Mouse (Mus musculus) hindbrain, embryonic 11.5 days (tissue): Measurements from ENCODE around the gene Tcf25. TPM values are rescaled to one million over a fixed set of nuclear protein-coding genes. Genes with fewer than 3 reads are reported as not detected.
"Not testable (repeated sequence)": the region's sequence is repeated elsewhere in the genome, so short reads cannot be mapped to it uniquely, and the experiment has no call there.

Experiments used
- ATAC-seq: fragments of 200-750 bp; cut with Nextera tagmentation; 2 replicates; pipeline ENCODE4 v1.8.0; 2017; ENCODE audit warnings: mild to moderate bottlenecking, moderate TSS enrichment, moderate library complexity; ENCODE audit not compliant: low FRiP score
- DNase-seq: peaks from one replicate; pipeline ENCODE4 v3.0.0-alpha.2; 2015; ENCODE audit warnings: low spot score
- H3K27ac ChIP-seq: fragments of 300-500 bp; sonication (generic); 2 replicates; pipeline ENCODE4 v1.5.1; 2014; ENCODE audit warnings: mild to moderate bottlenecking, low read depth, low read length
- H3K27me3 ChIP-seq: fragments of 300-500 bp; sonication (generic); 2 replicates; pipeline ENCODE4 v1.6.1; 2014; ENCODE audit warnings: mild to moderate bottlenecking, low read length, moderate library complexity, mixed read lengths; ENCODE audit not compliant: control insufficient read depth, insufficient read depth
- H3K36me3 ChIP-seq: fragments of 300-500 bp; sonication (generic); 2 replicates; pipeline ENCODE4 v1.6.1; 2014; ENCODE audit warnings: mild to moderate bottlenecking, low read length, moderate library complexity, mixed read lengths; ENCODE audit not compliant: control insufficient read depth, insufficient read depth
- H3K4me1 ChIP-seq: fragments of 300-500 bp; sonication (generic); replicated peaks from 2 replicates; pipeline ENCODE4 v1.6.1; 2014; ENCODE audit warnings: low read length, mixed read lengths; ENCODE audit not compliant: control insufficient read depth, insufficient read depth
- H3K4me2 ChIP-seq: fragments of 300-500 bp; sonication (generic); replicated peaks from 2 replicates; pipeline ENCODE4 v1.6.1; 2014; ENCODE audit warnings: mild to moderate bottlenecking, low read depth, low read length
- H3K4me3 ChIP-seq: fragments of 300-500 bp; sonication (generic); 2 replicates; pipeline ENCODE4 v1.5.1; 2014; ENCODE audit warnings: low read depth, low read length
- H3K9ac ChIP-seq: fragments of 300-500 bp; sonication (generic); 2 replicates; pipeline ENCODE4 v1.6.1; 2014; ENCODE audit warnings: low read depth, low read length
- H3K9me3 ChIP-seq: fragments of 300-500 bp; sonication (generic); 2 replicates; pipeline ENCODE4 v1.6.1; 2016; ENCODE audit warnings: low read length; ENCODE audit not compliant: control insufficient read depth
- WGBS: fragments of 180-500 bp; shearing (Covaris S2); extraction: QIAGEN DNeasy Blood & Tissue Kit; methylation state at CpG from one replicate; pipeline ENCODE4 v1.1.7; 2014; 5-methylcytosine and 5-hydroxymethylcytosine counted together
- polyA plus RNA-seq: library from polyadenylated mRNA; unstranded; fragments of >200 nt; fragmentation: Nextera tagmentation; extraction: Ambion mirVana; gene quantifications from 2 replicates; pipeline ENCODE4 v1.2.1, GENCODE M21; 2014

Gene Tcf25
- polyA plus RNA-seq, 1 experiment from 2014 or later: 179 TPM

- H3K4me1 ChIP-seq: 0 out of 2 replicates have a peak, but pooled peaks cover 2% of the 10 kb centered on the region
- no peaks in the 10 kb centered on the region for H3K27me3 ChIP-seq
- 95% methylated on average over 27 of the region's 27 CpGs for WGBS
- H3K36me3 ChIP-seq: no peaks in the 10 kb centered on the region
- H3K9ac ChIP-seq: no peak overlapping the region
- H3K4me2 ChIP-seq: no peak overlapping the region
- DNase-seq (no peak), ATAC-seq (no peak)
- no peak overlapping the region for H3K4me3 ChIP-seq
- no peak overlapping the region for H3K27ac ChIP-seq
- H3K9me3 ChIP-seq: peaks cover 17% of the 10 kb centered on the region
These were observed 53.3 kb downstream of the Tcf25 start for GRCm38 (mm10) chr8:123426511-123427509.

GRCm38 (mm10) chr8:123427639-123428275 lies 54.2 kb downstream of the Tcf25 start:
- peaks cover 20% of the 10 kb centered on the region for H3K9me3 ChIP-seq
- ATAC-seq: no peak

GRCm38 (mm10) chr8:123428343-123428893 lies 54.9 kb downstream of the Tcf25 start:
- WGBS: 97% methylated on average over 28 of the region's 29 CpGs
- no peaks in the 10 kb centered on the region for H3K4me1 ChIP-seq
- no peak for ATAC-seq
- H3K4me2 ChIP-seq: no peak overlapping the region
- H3K9me3 ChIP-seq: peaks cover 20% of the 10 kb centered on the region
- DNase-seq: no peak
- H3K9ac ChIP-seq: no peak overlapping the region
- H3K27ac ChIP-seq: no peak overlapping the region
- no peaks in the 10 kb centered on the region for H3K27me3 ChIP-seq
- H3K4me3 ChIP-seq: no peak overlapping the region
- no peaks in the 10 kb centered on the region for H3K36me3 ChIP-seq

More at GRCm38 (mm10) chr8:123427639-123428275, 54.2 kb downstream of the Tcf25 start:
- H3K27me3 ChIP-seq: no peaks in the 10 kb centered on the region
- no peak overlapping the region for H3K9ac ChIP-seq
- H3K4me1 ChIP-seq: no peaks in the 10 kb centered on the region
- no peak overlapping the region for H3K4me2 ChIP-seq
- WGBS: 95% methylated on average over 24 of the region's 24 CpGs
- no peak overlapping the region for H3K27ac ChIP-seq
- no peak for DNase-seq
- no peaks in the 10 kb centered on the region for H3K36me3 ChIP-seq
- H3K4me3 ChIP-seq: no peak overlapping the region

- Histone ChIP-seq H3K9ac (no peak overlapping the region), H3K4me2 (no peak overlapping the region), H3K9me3 (peaks cover 20% of the 10 kb centered on the region), H3K4me3 (no peak overlapping the region), H3K4me1 (no peaks in the 10 kb centered on the region), H3K27me3 (no peaks in the 10 kb centered on the region), H3K36me3 (no peaks in the 10 kb centered on the region), H3K27ac (no peak overlapping the region)
- ATAC-seq (no peak), DNase-seq (no peak)
- WGBS: 96% methylated on average over 23 of the region's 23 CpGs
These were observed 55.6 kb downstream of the Tcf25 start for GRCm38 (mm10) chr8:123428939-123429721.

GRCm38 (mm10) chr8:123429722-123430013 lies 56.1 kb downstream of the Tcf25 start:
- ATAC-seq, H3K27me3 ChIP-seq, H3K36me3 ChIP-seq, DNase-seq, H3K4me1 ChIP-seq, H3K9ac ChIP-seq, H3K4me3 ChIP-seq, H3K27ac ChIP-seq, H3K4me2 ChIP-seq: not testable (repeated sequence)
- peaks cover 20% of the 10 kb centered on the region for H3K9me3 ChIP-seq
- WGBS: 97% methylated on average over 15 of the region's 15 CpGs

GRCm38 (mm10) chr8:123430936-123431335 lies 57.4 kb downstream of the Tcf25 start:
- not testable (repeated sequence) for H3K36me3 ChIP-seq, H3K27me3 ChIP-seq, DNase-seq, H3K4me1 ChIP-seq, H3K4me3 ChIP-seq, H3K9ac ChIP-seq, ATAC-seq, H3K27ac ChIP-seq, H3K4me2 ChIP-seq
- peaks cover 20% of the 10 kb centered on the region for H3K9me3 ChIP-seq
- WGBS: 87% methylated on average over 8 of the region's 8 CpGs

GRCm38 (mm10) chr8:123431616-123432365 lies 58.2 kb downstream of the Tcf25 start:
- ATAC-seq: no peak
- Histone ChIP-seq H3K9me3 (peaks cover 20% of the 10 kb centered on the region), H3K4me2 (no peak overlapping the region), H3K27ac (no peak overlapping the region), H3K9ac (no peak overlapping the region), H3K4me3 (no peak overlapping the region), H3K4me1 (no peaks in the 10 kb centered on the region), H3K36me3 (no peaks in the 10 kb centered on the region), H3K27me3 (no peaks in the 10 kb centered on the region)
- 97% methylated on average over 25 of the region's 25 CpGs for WGBS
- DNase-seq: no peak

GRCm38 (mm10) chr8:123432381-123432780 lies 58.8 kb downstream of the Tcf25 start:
- Histone ChIP-seq H3K4me1 (no peaks in the 10 kb centered on the region), H3K9me3 (peaks cover 20% of the 10 kb centered on the region), H3K4me2 (no peak overlapping the region), H3K27ac (no peak overlapping the region), H3K4me3 (no peak overlapping the region), H3K27me3 (no peaks in the 10 kb centered on the region), H3K36me3 (no peaks in the 10 kb centered on the region), H3K9ac (no peak overlapping the region)
- DNase-seq (no peak), ATAC-seq (no peak)
- 95% methylated on average over 16 of the region's 16 CpGs for WGBS
